Mouse (Mus musculus) cerebellum, adult 2 months (tissue): Measurements from ENCODE around the gene Smarcd2.

Experiments used
- CTCF ChIP-seq: fragments of 200-500 bp; IDR thresholded peaks from 2 replicates; pipeline ENCODE4 v1.5.1; 2011; ENCODE audit warnings: low read depth, mild to moderate bottlenecking, control low read depth, low read length, moderate library complexity, borderline replicate concordance; ENCODE audit not compliant: insufficient read depth
- POLR2A ChIP-seq: fragments of 200-500 bp; IDR thresholded peaks from 2 replicates; pipeline ENCODE4 v1.6.1; 2011; ENCODE audit warnings: low read length, control low read depth, borderline replicate concordance; ENCODE audit not compliant: insufficient read depth

DNA sequence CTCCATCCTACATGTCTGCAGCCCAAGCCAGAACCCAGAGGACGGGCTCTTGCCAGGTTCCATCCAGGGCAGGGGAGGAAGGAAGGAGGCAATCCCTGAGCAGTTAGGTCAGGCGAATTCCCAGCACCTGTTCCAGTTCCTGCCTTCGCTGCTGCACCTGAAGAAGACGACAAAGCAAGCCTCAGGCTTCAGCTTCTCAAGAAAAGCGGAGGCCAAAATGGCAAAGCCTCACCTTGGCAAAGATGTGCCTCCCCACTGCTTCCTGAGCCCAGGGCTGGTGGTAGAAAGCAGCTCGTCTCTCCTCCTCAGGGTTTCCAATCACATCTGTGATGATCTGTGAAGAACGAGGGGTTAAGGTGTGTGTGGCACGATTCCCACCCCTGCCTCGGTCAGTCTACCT is 8.8 kb downstream of the Smarcd2 start:
- TF ChIP-seq POLR2A = no peak
- no peak for TF ChIP-seq CTCF
